Mouse (Mus musculus) ES-E14 (cell line): ENCODE results near the gene Tmem209. TPM values are rescaled to one million over a fixed set of nuclear protein-coding genes. Genes with fewer than 3 reads are reported as not detected.

Experiments
- DNase-seq: peaks from one replicate; pipeline ENCODE4 v3.0.0-alpha.2; 2013; ENCODE audit warnings: low read depth, low spot score
- H3K27ac ChIP-seq: 2 replicates; pipeline ENCODE4 v1.5.1; 2012; ENCODE audit warnings: low read depth, mild to moderate bottlenecking, low read length, moderate library complexity, mixed read lengths; ENCODE audit not compliant: poor library complexity, insufficient read depth, severe bottlenecking
- H3K36me3 ChIP-seq: 2 replicates; pipeline ENCODE4 v1.6.1; 2012; ENCODE audit warnings: mild to moderate bottlenecking, low read length, moderate library complexity, mixed read lengths; ENCODE audit not compliant: control insufficient read depth, poor library complexity, insufficient read depth, severe bottlenecking
- H3K4me1 ChIP-seq, 2 experiments: fragments of 150-350 bp in 1 of 2; sonication (generic) in 1 of 2; 2 replicates each; pipeline ENCODE4 v1.6.1; 2012; ENCODE audit warnings: low read length in 2 of 2, mild to moderate bottlenecking in 1 of 2, mixed read lengths in 1 of 2; ENCODE audit not compliant: control insufficient read depth in 2 of 2, insufficient read depth in 2 of 2, poor library complexity in 1 of 2
- H3K4me3 ChIP-seq, 2 experiments: fragments of 150-350 bp in 1 of 2; sonication (generic) in 1 of 2; 2 replicates each; pipeline ENCODE4 v1.5.1; 2012; ENCODE audit warnings: low read length in 2 of 2, low read depth in 1 of 2, mild to moderate bottlenecking in 1 of 2, mixed read lengths in 1 of 2; ENCODE audit not compliant: insufficient read depth in 1 of 2, poor library complexity in 1 of 2, severe bottlenecking in 1 of 2
- H3K9ac ChIP-seq: 2 replicates; pipeline ENCODE4 v1.6.1; 2012; ENCODE audit warnings: low read depth, mild to moderate bottlenecking, low read length, mixed read lengths; ENCODE audit not compliant: poor library complexity, insufficient read depth, severe bottlenecking
- H3K9me3 ChIP-seq: fragments of 150-350 bp; sonication (generic); 2 replicates; pipeline ENCODE4 v1.6.1; 2012; ENCODE audit warnings: low read depth, mild to moderate bottlenecking, low read length; ENCODE audit not compliant: control insufficient read depth, insufficient read depth
- CHD2 ChIP-seq: IDR thresholded peaks from 2 replicates; pipeline ENCODE4 v1.6.1; 2014; ENCODE audit warnings: mild to moderate bottlenecking, low read depth, low read length, inconsistent platforms
- HCFC1 ChIP-seq: IDR thresholded peaks from 2 replicates; pipeline ENCODE4 v1.6.1; 2012; ENCODE audit warnings: low read length, inconsistent platforms, borderline replicate concordance; ENCODE audit not compliant: insufficient read depth
- MAFK ChIP-seq: IDR thresholded peaks from 2 replicates; pipeline ENCODE4 v1.6.1; 2014; ENCODE audit warnings: mild to moderate bottlenecking, low read depth, low read length, inconsistent platforms; ENCODE audit not compliant: insufficient read depth
- ZC3H11A ChIP-seq: IDR thresholded peaks from 2 replicates; pipeline ENCODE4 v1.6.1; 2012; ENCODE audit warnings: low read depth, mild to moderate bottlenecking, inconsistent platforms, low read length, borderline replicate concordance
- ZNF384 ChIP-seq: IDR thresholded peaks from 2 replicates; pipeline ENCODE4 v1.6.1; 2012; ENCODE audit warnings: low read depth, low read length, inconsistent platforms
- in situ Hi-C, 2 experiments: fragments of 600-800 bp; cut with MboI; formaldehyde crosslinking; loops; one replicate each; pipeline ENCODE4 v1.15.1; 2025; ENCODE audit warnings: low sequenced_read_pairs in 2 of 2, inconsistent platforms in 1 of 2; ENCODE audit not compliant: unreplicated experiment in 2 of 2
- total RNA-seq: library from RNA; depleted of rRNA; stranded (reverse); fragments of 300-350 nt; gene quantifications from 2 replicates; pipeline ENCODE4 v1.2.3, GENCODE M21; 2012

Gene Tmem209
- total RNA-seq, 1 experiment = 104 TPM

GRCm38 (mm10) chr6:30541009-30541799 lies 31.6 kb upstream of the Tmem209 start, which contains the start of gene Cpa2:
Cpa2 (plus strand) TSS chr6:30541582.
- H3K9ac ChIP-seq = no peak within 1 kb of the TSS
- H3K27ac ChIP-seq = no peak within 1 kb of the TSS
- in situ Hi-C loops = no loop called here
- H3K9me3 ChIP-seq = no peaks in the 10 kb centered on the region
- peaks cover 1 to 3% of the 10 kb centered on the region in 2 experiments; a peak in 2 of 4 replicates for H3K4me1 ChIP-seq
- H3K4me3 ChIP-seq = no peak within 1 kb of the TSS
- TF ChIP-seq ZNF384 (no peak), CHD2 (no peak), ZC3H11A (no peak), MAFK (no peak), HCFC1 (no peak)
- DNase-seq = no peak
- H3K36me3 ChIP-seq = no peaks in the 10 kb centered on the region

GRCm38 (mm10) chr6:30538800-30539199 lies 29.2 kb upstream of the Tmem209 start:
- in situ Hi-C loops = loop anchor here in 1 of 2 experiments (10.0 kb wide), 1 partner anchor 496 kb away; no protein-coding TSS in a partner anchor

GRCm38 (mm10) chr6:30538240-30538639 lies 28.7 kb upstream of the Tmem209 start:
- TF ChIP-seq CHD2 (no peak), ZC3H11A (no peak), MAFK (no peak), HCFC1 (no peak), ZNF384 (no peak)
- Histone ChIP-seq H3K27ac (no peak overlapping the region), H3K9ac (no peak overlapping the region), H3K4me1 (peaks cover 0 to 1% of the 10 kb centered on the region in 2 experiments; a peak in 1 of 4 replicates), H3K9me3 (no peaks in the 10 kb centered on the region), H3K4me3 (no peak overlapping the region), H3K36me3 (no peaks in the 10 kb centered on the region)
- in situ Hi-C loops = loop anchor here in 1 of 2 experiments (10.0 kb wide), 1 partner anchor 497 kb away; no protein-coding TSS in a partner anchor
- DNase-seq = no peak

More at GRCm38 (mm10) chr6:30538800-30539199, 29.2 kb upstream of the Tmem209 start:
- H3K4me3 ChIP-seq = no peak overlapping the region
- no peaks in the 10 kb centered on the region for H3K36me3 ChIP-seq
- H3K27ac ChIP-seq = no peak overlapping the region
- TF ChIP-seq MAFK (no peak), CHD2 (no peak), ZC3H11A (no peak), HCFC1 (no peak), ZNF384 (no peak)
- no peak for DNase-seq
- H3K4me1 ChIP-seq = peaks cover 1% of the 10 kb centered on the region in 2 experiments; a peak in 2 of 4 replicates
- H3K9me3 ChIP-seq = no peaks in the 10 kb centered on the region
- H3K9ac ChIP-seq = no peak overlapping the region

DNA sequence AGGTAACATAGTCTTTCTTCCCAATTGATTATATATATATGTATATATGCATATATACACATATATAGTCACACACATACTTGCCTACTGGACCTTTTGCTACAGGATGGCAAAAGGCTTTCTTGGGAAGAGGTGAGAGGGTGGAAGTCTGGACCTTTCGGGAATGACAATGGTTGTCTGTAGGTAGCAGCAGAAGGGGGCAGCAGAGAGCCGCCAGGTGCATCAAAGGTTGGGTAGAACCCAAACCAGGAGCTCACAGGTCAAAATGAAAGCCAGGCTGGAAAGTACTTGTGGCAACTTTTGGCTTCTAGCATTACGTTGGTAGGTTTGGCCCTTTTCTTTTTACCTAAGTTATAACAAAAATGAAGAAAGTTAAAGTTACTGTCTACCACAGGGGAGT lies 25.8 kb upstream of the Tmem209 start:
- Histone ChIP-seq H3K9ac (no peak overlapping the region), H3K4me3 (no peak overlapping the region), H3K36me3 (no peaks in the 10 kb centered on the region), H3K9me3 (no peaks in the 10 kb centered on the region), H3K4me1 (peaks cover 0 to 1% of the 10 kb centered on the region in 2 experiments; a peak in 1 of 4 replicates), H3K27ac (no peak overlapping the region)
- in situ Hi-C loops = loop anchor here in 1 of 2 experiments (10.0 kb wide), 1 partner anchor 499 kb away; no protein-coding TSS in a partner anchor
- TF ChIP-seq ZNF384 (no peak), MAFK (no peak), HCFC1 (no peak), ZC3H11A (peak; percentile 87), CHD2 (no peak)
- DNase-seq = peak; percentile 64
